Mouse (Mus musculus): ENCODE data around the gene Vamp1. TPM values are rescaled to one million over a fixed set of nuclear protein-coding genes. Genes with fewer than 3 reads are reported as not detected.

The Vamp1 gene
- 28.1 and 28.4 TPM in 2 replicates for polyA plus RNA-seq (2015; fragmentation: Nextera tagmentation; extraction: Ambion mirVana)

GRCm38 (mm10) chr6:125215148-125215954 lies at the start of gene Vamp1:
Gene Vamp1 (plus strand): TSS chr6:125215551.
- peaks cover 12% of the 10 kb centered on the region for H3K4me1 ChIP-seq (replicated peaks)
- ATAC-seq (ENCODE audit: low FRiP score, low read depth) = peak; percentile 98
- H3K27ac ChIP-seq (replicated peaks) = peak within 1 kb of the TSS; percentile 87
- H3K4me2 ChIP-seq = peak within 1 kb of the TSS; percentile 84
- under 1% methylated on average over 48 of the region's 48 CpGs for WGBS
- H3K9ac ChIP-seq = peak within 1 kb of the TSS; percentile 86
- H3K9me3 ChIP-seq = no peaks in the 10 kb centered on the region
- peaks cover 16% of the 10 kb centered on the region; the same call in 1 of the 2 replicates for H3K27me3 ChIP-seq
- H3K36me3 ChIP-seq = no peaks in the 10 kb centered on the region
- peak within 1 kb of the TSS; percentile 88 for H3K4me3 ChIP-seq

- Histone ChIP-seq H3K4me1 (replicated peaks) (peaks cover 44% of the 10 kb centered on the region), H3K4me3 (peak within 1 kb of the TSS; percentile 91), H3K36me3 (peaks cover 37% of the 10 kb centered on the region), H3K27me3 (no peaks in the 10 kb centered on the region), H3K9ac (peak within 1 kb of the TSS; percentile 93), H3K27ac (replicated peaks) (peak within 1 kb of the TSS; percentile 93), H3K9me3 (no peaks in the 10 kb centered on the region), H3K4me2 (peak within 1 kb of the TSS; percentile 95)
- ATAC-seq (ENCODE audit: low FRiP score, low read depth) = peak; percentile 6; the same call in 1 of the 2 replicates
- under 1% methylated on average over 18 of the region's 18 CpGs for WGBS
Observed at GRCm38 (mm10) chr6:125166051-125166751, 49.1 kb upstream of the Vamp1 start, which contains the start of gene Gapdh. Gene Gapdh (minus strand): TSS chr6:125166467.

DNA sequence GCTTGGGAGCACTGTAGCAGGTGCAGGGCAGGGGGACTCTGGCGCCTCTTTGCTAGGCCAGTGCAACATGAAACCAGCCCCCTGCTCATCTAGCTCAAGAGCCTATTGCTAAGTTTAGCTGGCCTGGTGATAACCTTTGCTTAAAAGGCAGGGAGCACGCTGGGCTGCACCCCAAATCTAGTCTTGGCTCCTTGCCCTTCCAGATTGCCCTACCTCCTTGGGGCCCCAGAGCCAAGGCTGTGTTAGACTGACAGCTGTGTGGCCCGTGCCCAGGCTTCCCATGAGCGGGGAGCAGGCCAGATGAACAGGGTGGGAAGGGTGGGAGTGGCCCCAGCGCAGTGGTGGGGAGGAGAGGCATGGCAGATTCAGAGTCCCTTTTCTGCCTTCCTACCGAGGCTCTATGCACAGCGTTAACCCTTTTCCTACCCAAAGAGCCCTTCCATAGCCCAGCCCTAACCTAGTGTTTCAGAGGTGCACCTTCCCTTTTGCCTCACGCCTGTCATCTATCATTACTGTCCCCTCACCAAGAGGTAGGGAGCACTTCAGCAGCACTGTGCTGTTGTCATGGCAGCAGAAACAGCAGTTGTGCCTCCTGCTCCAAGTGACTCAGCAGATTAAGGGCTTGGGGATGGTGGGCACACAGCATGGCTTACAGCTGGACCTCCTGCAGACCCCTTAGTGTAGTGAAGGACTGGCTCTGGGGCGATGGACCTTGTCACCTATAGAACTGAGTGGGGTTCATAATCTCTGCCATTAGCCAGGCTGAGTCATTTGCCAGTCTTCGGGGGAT lies 48.3 kb upstream of the Vamp1 start:
- no peaks in the 10 kb centered on the region for H3K9me3 ChIP-seq
- 17% methylated on average over 10 of the region's 10 CpGs for WGBS
- peak overlapping the region; percentile 91; the same call in 1 of the 2 replicates for H3K4me3 ChIP-seq
- H3K9ac ChIP-seq = peak overlapping the region; percentile 50
- H3K27ac ChIP-seq (replicated peaks) = peak overlapping the region; percentile 93
- H3K36me3 ChIP-seq = peaks cover 41% of the 10 kb centered on the region
- no peak for ATAC-seq (ENCODE audit: low FRiP score, low read depth)
- H3K4me1 ChIP-seq (replicated peaks) = peaks cover 40% of the 10 kb centered on the region
- no peaks in the 10 kb centered on the region for H3K27me3 ChIP-seq
- peak overlapping the region; percentile 95 for H3K4me2 ChIP-seq

- H3K4me1 ChIP-seq (replicated peaks) = peaks cover 35% of the 10 kb centered on the region
- H3K27ac ChIP-seq (replicated peaks) = no peak overlapping the region
- H3K4me2 ChIP-seq = no peak overlapping the region
- H3K27me3 ChIP-seq = no peaks in the 10 kb centered on the region
- H3K9me3 ChIP-seq = no peaks in the 10 kb centered on the region
- 91% methylated on average over 14 of the region's 14 CpGs for WGBS
- H3K9ac ChIP-seq = no peak overlapping the region
- ATAC-seq (ENCODE audit: low FRiP score, low read depth) = no peak
- H3K4me3 ChIP-seq = no peak overlapping the region
- peaks cover 50% of the 10 kb centered on the region for H3K36me3 ChIP-seq
Observed at GRCm38 (mm10) chr6:125168086-125168485, 47.3 kb upstream of the Vamp1 start.

- Histone ChIP-seq H3K4me2 (no peak overlapping the region), H3K9ac (no peak overlapping the region), H3K36me3 (peaks cover 66% of the 10 kb centered on the region), H3K27ac (replicated peaks) (no peak overlapping the region), H3K9me3 (no peaks in the 10 kb centered on the region), H3K4me1 (replicated peaks) (peaks cover 22% of the 10 kb centered on the region), H3K27me3 (no peaks in the 10 kb centered on the region), H3K4me3 (no peak overlapping the region)
- WGBS = 86% methylated on average over 6 of the region's 6 CpGs
- ATAC-seq (ENCODE audit: low FRiP score, low read depth) = no peak
Observed at GRCm38 (mm10) chr6:125170194-125170593, 45.2 kb upstream of the Vamp1 start.

GRCm38 (mm10) chr6:125172474-125172873 lies 42.9 kb upstream of the Vamp1 start:
- no peak overlapping the region for H3K9ac ChIP-seq
- H3K9me3 ChIP-seq = no peaks in the 10 kb centered on the region
- H3K4me3 ChIP-seq = no peak overlapping the region
- 87% methylated on average over 2 of the region's 2 CpGs for WGBS
- H3K36me3 ChIP-seq = peaks cover 88% of the 10 kb centered on the region
- peaks cover 3% of the 10 kb centered on the region for H3K4me1 ChIP-seq (replicated peaks)
- H3K27ac ChIP-seq (replicated peaks) = no peak overlapping the region
- ATAC-seq (ENCODE audit: low FRiP score, low read depth) = no peak
- H3K27me3 ChIP-seq = no peaks in the 10 kb centered on the region
- H3K4me2 ChIP-seq = no peak overlapping the region

DNA sequence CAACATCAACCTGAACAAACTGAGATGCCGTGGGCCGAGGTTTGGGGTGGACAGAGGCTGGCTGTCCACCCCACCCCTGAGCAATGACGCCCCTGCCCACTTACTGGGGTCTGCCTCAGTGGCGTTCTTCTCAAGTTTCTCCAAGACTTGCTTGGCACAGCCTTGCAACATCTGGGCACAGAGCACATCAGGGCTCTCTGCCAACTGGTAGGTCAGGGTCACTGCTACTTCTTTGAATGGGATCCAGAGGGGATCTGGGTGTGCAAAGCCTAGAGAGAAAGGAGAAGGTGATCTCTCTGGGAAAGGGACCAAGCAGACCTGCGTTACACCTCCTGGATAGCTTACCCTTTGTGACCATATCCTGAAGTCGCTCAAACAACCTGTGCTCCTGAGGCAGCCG lies 42.1 kb upstream of the Vamp1 start:
- H3K27me3 ChIP-seq = no peaks in the 10 kb centered on the region
- no peak overlapping the region for H3K4me3 ChIP-seq
- H3K9ac ChIP-seq = no peak overlapping the region
- 95% methylated on average over 7 of the region's 7 CpGs for WGBS
- no peaks in the 10 kb centered on the region for H3K4me1 ChIP-seq (replicated peaks)
- peaks cover 93% of the 10 kb centered on the region for H3K36me3 ChIP-seq
- no peak overlapping the region for H3K4me2 ChIP-seq
- H3K9me3 ChIP-seq = no peaks in the 10 kb centered on the region
- no peak for ATAC-seq (ENCODE audit: low FRiP score, low read depth)
- H3K27ac ChIP-seq (replicated peaks) = no peak overlapping the region

DNA sequence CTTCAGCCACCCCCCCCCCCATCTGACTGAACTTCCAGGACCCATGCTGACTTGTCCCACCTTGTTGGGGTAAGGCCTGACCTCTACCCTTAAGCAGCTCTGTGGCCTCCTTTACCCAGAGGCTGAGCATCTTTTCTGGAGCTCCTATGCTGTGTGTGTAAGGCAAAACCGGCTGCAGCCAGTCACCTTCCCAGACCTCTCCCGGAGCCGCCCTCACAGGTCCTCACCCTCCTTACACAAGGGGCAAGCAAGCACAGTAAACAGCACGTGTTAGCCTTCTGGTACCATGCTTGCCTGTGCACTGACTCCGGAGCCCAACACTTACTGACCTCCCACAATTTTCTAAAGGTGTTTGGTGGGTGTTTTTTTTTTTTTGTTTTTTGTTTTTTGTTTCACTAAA lies 39.9 kb upstream of the Vamp1 start:
- Histone ChIP-seq H3K9me3 (no peaks in the 10 kb centered on the region), H3K4me1 (replicated peaks) (no peaks in the 10 kb centered on the region), H3K9ac (no peak overlapping the region), H3K27me3 (no peaks in the 10 kb centered on the region), H3K27ac (replicated peaks) (no peak overlapping the region), H3K36me3 (peaks cover 90% of the 10 kb centered on the region), H3K4me2 (no peak overlapping the region), H3K4me3 (no peak overlapping the region)
- ATAC-seq (ENCODE audit: low FRiP score, low read depth) = no peak
- WGBS = 96% methylated on average over 5 of the region's 5 CpGs

DNA sequence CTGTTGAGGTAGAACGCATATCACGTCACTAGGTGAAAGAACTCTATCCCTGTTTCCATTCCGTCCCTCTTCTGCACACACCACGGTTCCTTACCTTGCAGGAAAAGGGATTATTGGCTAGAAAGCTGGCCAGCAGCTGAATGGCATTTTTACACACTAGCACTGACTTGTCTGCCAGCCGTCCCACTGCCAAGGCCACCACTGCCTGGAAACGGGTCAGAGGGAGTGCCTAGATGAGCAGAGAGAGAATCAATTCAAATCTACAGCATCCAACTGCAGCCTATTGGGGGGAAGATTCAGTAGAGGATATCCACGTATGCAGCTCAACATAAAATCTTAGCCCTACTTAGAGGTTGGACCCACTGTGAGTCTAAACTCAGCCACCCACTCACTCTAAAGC lies 35.8 kb upstream of the Vamp1 start:
- no peak overlapping the region for H3K9ac ChIP-seq
- H3K27ac ChIP-seq (replicated peaks) = no peak overlapping the region
- WGBS = 93% methylated on average over 7 of the region's 7 CpGs
- no peak for ATAC-seq (ENCODE audit: low FRiP score, low read depth)
- H3K4me1 ChIP-seq (replicated peaks) = no peaks in the 10 kb centered on the region
- no peak overlapping the region for H3K4me3 ChIP-seq
- H3K9me3 ChIP-seq = no peaks in the 10 kb centered on the region
- no peaks in the 10 kb centered on the region for H3K27me3 ChIP-seq
- H3K4me2 ChIP-seq = no peak overlapping the region
- peaks cover 86% of the 10 kb centered on the region for H3K36me3 ChIP-seq

DNA sequence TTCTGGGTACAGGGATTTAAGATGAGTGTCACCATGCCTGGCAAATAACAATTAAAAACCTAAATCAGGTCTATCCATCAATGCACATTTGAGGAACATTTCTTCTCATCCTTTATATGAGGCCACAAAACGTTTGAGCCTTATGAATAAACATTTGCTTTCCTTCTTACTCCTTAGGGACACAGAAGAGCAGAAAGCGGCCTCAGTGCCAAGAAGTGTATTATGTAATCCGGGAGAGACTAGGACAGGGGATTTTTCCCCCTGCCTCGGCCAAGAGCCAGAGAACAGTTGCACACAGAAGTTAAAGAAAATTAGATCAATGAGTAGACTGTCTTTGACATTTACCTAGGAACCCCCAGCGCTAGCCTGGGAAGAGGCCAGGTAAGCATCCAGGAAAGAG lies 33.2 kb upstream of the Vamp1 start:
- 65% methylated on average over 5 of the region's 5 CpGs for WGBS
- no peak for ATAC-seq (ENCODE audit: low FRiP score, low read depth)
- H3K4me2 ChIP-seq = no peak overlapping the region
- no peak overlapping the region for H3K4me3 ChIP-seq
- peaks cover 81% of the 10 kb centered on the region for H3K36me3 ChIP-seq
- no peak overlapping the region for H3K9ac ChIP-seq
- H3K27me3 ChIP-seq = no peaks in the 10 kb centered on the region
- no peak overlapping the region for H3K27ac ChIP-seq (replicated peaks)
- H3K4me1 ChIP-seq (replicated peaks) = no peaks in the 10 kb centered on the region
- H3K9me3 ChIP-seq = no peaks in the 10 kb centered on the region

- Histone ChIP-seq H3K27ac (replicated peaks) (no peak overlapping the region), H3K4me2 (no peak overlapping the region), H3K9me3 (no peaks in the 10 kb centered on the region), H3K9ac (no peak overlapping the region), H3K27me3 (no peaks in the 10 kb centered on the region), H3K36me3 (peaks cover 57% of the 10 kb centered on the region), H3K4me1 (replicated peaks) (peaks cover 10% of the 10 kb centered on the region), H3K4me3 (no peak overlapping the region)
- no peak for ATAC-seq (ENCODE audit: low FRiP score, low read depth)
- 96% methylated on average over 10 of the region's 10 CpGs for WGBS
Observed at GRCm38 (mm10) chr6:125186203-125186602, 29.1 kb upstream of the Vamp1 start.
